Mouse (Mus musculus): ENCODE data around the gene Eif4ebp2.

- TF ChIP-seq POLR2A (IDR thresholded peaks at IDR 0.05; ENCODE audit: insufficient read length, low read depth) (no peak), MAX (IDR thresholded peaks at IDR 0.05; ENCODE audit: low read depth) (no peak)
These were observed 48.3 kb upstream of the Eif4ebp2 start for GRCm38 (mm10) chr10:61500756-61501155.
